Mouse (Mus musculus) erythroblast, embryonic 14.5 days (primary cell): ENCODE data around the gene Gm5269.

ENCODE experiments used
- GATA1 ChIP-seq: IDR thresholded peaks from 2 replicates; pipeline ENCODE4 v1.6.1; 2012; ENCODE audit warnings: low read length, inconsistent platforms, mixed read lengths
- TAL1 ChIP-seq: IDR thresholded peaks from 3 replicates; pipeline ENCODE4 v1.6.1; 2012; ENCODE audit warnings: low read length, inconsistent platforms, mixed read lengths

DNA sequence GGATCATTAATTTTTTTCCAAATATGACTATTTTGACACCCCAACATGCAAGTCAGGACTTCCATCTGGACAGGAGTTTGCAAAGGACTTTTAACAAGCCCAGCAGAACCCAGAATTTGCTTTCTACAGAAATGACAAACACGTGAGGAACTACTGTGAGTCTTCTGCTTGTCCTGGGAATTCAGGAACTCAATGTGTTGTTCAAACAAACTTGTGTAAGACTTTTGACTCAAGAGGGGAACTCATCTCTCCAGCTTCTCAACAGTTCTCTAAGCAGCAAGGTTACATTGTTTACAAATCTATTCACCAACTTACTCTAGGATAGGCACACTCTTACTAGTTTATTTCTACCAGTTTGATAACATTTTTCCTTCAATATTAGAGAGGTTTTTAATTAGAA lies 32.0 kb downstream of the Gm5269 start:
- TF ChIP-seq GATA1 (no peak), TAL1 (no peak)
